Mouse (Mus musculus) bone marrow, adult 2 months (tissue): ENCODE results near the gene Zfp398.

Experiments used
- CTCF ChIP-seq: fragments of 200-500 bp; IDR thresholded peaks from 2 replicates; pipeline ENCODE4 v1.5.1; 2011; ENCODE audit warnings: low read length, control low read depth; ENCODE audit not compliant: control insufficient read depth, insufficient read depth
- POLR2A ChIP-seq: fragments of 200-500 bp; IDR thresholded peaks from 2 replicates; pipeline ENCODE4 v1.6.1; 2011; ENCODE audit warnings: low read depth, mild to moderate bottlenecking, control low read depth, low read length, borderline replicate concordance; ENCODE audit not compliant: control insufficient read depth

- peak; percentile 64; the same call in 1 of the 2 replicates for TF ChIP-seq POLR2A
- peak; percentile 85 for TF ChIP-seq CTCF
Observed at GRCm38 (mm10) chr6:47835482-47835983, at the start of gene Zfp398.
